Mouse (Mus musculus) thymus, postnatal 25 days (tissue): Measurements from ENCODE around the gene Bap1.

ENCODE experiments used
- DNase-seq: peaks from one replicate; pipeline ENCODE4 v3.0.0; 2022

The Bap1 gene

DNA sequence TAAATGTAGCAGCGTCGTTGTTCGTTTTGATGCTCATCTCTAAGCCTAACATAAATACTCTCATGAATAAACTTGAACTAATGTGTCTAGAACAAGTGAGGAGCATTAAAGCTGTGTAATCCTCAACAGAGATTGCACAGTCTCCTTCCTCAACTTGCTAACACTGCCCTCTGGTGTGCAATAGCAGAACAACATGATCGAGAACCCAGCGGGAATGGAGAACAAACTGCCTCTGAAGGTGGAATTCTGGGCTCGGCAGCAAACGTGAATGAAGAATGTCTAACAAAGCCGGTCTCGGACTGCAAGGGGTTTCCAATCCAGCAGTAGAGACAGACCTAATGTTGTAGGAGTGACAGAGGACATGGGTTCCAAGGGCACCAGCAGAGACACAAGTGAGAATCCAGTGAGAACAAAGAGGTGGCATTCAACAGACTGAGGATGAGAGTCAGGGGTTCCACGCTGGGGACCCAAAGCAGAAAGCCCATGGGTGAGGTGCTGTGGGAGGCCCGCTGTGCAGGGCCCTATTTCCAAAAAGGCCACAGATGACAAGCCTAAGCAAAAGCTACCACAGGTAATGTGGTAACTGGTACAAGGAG is 17.2 kb upstream of the Bap1 start:
- DNase-seq, result peak; percentile 73

DNA sequence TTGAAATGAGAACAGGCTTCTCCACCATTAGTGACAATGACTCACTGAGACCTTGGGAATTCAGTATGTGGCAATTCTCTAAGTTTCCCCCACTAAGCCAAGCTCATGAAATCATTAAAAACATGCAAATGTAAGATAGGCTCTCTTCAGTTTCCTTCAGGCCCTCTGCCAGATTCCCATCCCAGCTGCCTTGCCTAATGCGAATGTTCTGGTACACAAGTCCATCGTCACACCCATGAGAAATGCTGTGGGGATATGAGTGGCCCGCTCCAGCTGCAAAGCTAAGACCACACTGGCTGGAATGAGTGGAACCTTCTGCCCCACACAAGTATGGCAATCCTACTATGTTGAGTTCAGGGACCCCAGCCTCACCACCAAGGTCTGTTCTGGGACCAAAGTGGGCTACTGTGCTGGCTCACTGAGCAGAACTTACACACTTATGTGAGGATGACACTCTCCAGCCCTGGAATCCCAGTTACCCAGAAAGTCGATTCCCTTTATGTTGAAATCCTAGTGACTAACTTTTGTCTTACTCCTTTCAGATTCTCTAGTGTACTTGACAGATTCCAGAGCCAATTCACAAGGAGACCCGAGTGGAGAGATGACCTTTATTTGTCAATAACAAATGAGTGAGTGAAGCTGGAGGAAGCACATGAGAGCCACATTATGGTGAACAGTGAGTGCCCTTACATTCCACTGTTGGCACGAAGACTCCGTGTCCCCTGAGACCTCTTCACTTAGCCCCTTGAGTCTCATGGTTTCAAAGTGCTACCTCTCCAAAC is 14.0 kb upstream of the Bap1 start:
- DNase-seq, result no peak

DNA sequence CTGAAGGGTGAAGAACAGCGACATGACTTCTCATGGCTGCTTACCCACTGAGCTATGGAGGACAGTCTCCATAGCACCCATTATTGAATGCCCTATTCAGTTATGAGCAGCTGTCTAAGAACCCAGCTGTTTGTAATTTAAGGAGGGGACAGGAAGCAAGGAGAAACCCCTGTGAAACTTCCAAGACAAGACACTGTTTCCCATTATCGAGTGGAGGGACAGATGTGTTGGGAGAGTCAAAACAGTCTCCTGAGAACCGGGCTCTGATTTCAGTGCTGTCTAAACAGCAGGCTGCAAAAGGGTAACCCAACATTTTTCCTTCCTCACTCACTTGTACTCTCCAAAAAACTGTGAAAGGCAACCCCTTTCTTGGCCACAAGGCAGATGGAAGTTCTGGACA is 10.7 kb upstream of the Bap1 start:
- DNase-seq, result no peak

DNA sequence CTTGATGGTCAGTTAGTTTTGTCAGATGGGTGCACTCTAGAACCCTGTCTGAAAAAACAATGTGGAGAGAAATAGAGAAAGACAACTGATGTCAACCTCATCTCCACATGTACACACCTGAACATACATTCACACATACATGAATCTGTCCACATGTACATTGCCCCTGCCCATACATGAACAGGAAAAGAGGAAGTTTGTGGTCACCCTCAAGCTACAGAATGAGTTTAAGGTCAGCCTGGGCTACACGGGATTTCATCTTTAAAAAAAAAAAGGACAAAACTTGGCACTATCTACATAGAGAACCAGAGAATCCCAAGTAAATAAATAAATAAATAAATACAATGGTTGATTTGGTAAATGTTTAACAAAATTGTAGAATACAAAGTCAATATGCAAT is 6.5 kb upstream of the Bap1 start:
- no peak for DNase-seq

DNA sequence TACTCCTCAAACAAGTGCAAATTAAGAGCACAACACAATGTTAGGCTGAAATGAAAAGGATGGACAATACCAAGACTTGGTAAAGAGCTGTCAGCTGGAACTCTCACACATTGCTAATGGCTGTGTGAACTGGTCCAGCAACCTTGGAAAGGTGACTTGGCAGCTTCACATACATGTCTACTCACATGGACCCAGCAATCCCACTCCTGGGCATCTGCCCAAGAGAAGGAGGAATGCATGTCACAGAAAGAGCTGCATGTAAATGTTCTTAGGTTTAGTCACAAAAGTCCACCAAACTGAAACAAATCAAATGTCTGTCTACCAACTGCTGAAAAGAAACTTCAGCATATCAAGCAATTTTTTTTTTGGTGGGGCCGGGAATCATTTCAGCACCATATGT is 5.3 kb upstream of the Bap1 start:
- no peak for DNase-seq

DNA sequence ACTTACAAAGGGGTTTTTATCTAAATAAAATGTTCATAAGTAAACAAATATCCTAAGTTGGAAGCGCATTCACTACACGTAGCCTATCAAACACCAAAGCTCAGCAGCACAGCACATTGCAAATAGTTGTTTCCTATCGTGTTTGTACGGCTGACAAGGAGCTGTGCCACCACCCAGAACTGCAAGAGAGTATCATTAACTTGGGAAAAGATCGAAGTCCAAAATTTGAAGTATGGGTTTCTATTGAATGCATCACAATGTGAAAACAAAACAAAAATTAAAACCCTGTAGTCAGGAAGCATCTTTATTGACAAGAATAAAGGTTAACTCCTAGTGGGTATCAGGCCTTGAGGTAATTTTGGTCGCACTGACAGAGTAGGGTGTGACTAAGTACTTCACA is 2.9 kb upstream of the Bap1 start:
- no peak for DNase-seq

DNA sequence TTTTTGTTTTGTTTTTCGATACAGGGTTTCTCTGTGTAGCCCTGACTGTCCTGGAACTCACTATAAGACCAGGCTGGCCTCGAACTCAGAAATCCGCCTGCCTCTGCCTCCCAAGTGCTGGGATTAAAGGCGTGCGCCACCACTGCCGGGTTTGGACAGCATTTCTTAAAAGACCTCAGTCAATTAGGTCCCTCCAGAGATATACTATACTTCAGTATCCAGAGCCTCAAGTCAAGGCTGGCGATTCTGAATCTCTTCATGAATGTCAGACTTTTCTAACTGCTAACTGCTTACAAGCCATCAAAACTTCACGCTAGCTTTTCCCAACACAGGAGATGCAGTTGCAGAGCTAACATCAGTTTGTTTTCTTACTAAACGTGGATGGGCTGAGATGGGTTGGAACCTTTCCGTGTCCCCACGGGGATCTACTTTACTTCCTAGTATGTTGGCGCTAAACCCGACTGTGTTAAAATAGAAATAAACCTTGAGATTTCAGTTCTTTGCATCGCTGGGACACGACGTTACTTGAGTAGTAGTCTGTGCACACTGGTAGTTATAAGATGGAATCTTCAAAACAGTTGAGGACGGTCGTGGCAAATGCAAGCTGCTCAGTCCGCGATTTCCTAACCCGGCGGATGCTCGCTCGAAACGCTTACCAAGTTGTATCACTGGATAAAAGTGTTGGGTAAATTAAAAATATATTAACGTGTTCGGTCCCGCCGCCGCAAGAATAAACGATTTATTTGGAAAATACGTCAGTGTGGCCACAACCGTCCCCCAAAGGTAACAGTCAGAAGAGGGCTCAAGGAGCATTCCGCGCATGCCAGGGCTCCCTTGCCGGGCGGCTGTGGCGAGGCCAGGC is 797 bp upstream of the Bap1 start:
- DNase-seq, result no peak

DNA sequence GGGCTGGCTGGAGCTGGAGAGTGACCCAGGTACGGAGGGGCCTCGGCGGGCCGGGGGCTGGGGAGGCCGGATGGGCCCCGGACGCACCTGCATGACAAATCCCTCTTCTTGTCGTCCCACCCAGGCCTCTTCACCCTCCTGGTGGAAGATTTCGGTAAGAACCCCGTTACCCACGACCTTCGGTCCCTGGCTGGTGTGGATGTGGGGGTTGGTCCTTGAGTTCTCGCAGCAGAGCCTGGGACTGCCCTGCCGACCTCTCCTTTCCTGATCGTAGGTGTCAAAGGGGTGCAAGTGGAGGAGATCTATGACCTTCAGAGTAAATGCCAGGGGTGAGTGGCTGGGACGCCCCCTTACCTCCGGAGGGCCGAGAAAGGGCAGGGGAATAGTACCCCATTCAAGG is 376 bp downstream of the Bap1 start:
- DNase-seq, result no peak

DNA sequence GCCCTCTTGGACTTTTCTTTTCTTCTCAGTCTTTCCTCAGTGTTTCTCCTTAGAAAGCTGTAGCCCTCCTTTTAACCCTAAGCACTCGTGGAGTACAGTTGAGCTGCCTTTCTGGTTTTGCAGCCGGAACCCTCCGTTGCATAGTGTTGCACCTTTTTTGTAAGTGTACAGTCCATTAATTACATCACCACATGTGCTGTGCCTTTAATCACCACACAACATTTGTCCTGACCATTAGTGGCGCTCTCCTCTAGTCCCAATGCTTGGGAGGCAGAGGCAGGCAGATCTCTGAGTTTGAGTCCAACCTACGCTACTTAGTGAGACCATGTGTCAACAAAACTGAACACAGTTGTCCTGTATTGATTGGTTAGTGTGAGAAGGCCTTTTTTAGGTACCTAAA is 841 bp downstream of the Bap1 start:
- DNase-seq, result no peak

DNA sequence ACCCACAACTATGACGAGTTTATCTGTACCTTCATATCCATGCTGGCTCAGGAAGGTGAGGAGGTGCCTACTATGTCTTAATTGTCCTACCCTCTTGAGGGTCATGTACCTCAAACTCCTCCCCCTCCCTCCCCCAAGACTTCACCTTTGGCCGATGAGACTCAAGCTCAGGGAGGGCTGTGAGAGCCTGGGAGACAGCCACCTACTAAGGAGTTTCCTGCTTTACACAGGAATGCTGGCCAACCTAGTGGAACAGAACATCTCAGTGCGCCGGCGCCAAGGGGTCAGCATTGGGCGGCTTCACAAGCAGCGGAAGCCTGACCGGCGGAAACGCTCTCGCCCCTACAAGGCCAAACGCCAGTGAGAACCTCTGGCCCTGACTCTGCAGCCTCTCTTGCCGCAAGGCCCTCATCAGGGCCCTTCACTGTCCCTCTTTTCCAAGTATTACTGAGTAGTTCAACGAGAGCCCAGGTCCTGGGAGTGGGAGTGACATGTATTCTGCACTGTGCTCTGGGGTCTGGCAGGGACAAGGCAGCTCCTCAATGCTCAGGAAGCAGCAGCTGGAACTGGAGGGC is 7.3 kb downstream of the Bap1 start:
- DNase-seq, result no peak

DNA sequence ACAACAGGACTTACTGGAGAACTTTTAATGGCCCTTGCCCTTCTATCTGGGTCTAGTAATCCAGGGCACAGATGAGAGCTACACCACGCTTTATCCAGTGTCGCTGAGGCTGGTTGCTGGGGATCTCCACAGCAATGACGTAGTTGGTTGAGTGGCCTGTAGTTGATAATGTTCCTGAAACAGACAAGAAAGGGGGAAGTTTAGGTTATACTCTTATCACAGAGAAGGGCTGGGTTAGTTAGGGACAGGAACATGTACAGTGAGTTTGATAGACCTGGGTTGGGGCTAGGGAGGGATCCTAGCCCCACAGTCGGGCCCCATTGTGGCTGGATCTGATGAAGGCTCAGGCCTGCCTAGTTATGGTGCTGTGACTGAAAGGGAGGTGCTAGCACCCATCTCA is 9.1 kb downstream of the Bap1 start:
- DNase-seq, result no peak

DNA sequence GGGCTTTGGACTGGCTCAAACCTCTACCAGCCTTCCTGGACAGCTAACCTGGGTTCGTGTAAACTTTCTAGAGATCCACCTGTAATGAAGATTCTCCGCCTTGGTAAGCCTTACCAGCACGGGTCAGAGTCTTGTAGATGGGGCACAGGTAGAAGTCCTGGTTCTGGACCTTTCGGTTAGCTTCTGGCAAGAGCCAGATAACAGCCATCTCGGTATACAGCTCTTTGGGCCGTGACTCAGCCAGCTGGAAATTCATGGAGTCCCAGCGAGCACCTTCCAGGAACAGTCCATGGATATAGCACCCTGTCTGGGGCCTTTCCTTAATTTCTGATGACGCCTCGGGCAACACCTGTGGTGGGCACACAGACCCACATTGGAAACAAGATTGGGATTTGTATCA is 9.7 kb downstream of the Bap1 start:
- DNase-seq, result no peak

DNA sequence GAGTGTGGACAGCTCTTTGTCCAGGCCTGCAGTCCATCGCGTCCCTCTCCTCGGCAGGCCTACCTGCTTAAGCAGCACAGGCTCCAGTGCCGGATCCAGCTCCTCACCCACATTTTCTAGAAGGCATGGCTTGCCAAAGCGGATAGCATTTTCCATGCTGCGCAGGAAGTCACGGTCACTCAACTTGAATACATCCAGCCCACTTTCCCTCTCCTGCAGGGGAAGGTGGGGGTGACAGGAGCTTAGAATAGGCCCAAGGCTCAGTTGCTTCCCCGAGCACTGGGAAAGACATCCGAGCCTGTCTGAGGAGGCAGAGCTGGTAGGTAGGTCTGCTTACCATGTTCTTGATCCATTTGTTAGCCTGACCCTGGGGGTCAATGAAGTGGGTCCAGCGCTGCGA is 16.4 kb downstream of the Bap1 start:
- no peak for DNase-seq

DNA sequence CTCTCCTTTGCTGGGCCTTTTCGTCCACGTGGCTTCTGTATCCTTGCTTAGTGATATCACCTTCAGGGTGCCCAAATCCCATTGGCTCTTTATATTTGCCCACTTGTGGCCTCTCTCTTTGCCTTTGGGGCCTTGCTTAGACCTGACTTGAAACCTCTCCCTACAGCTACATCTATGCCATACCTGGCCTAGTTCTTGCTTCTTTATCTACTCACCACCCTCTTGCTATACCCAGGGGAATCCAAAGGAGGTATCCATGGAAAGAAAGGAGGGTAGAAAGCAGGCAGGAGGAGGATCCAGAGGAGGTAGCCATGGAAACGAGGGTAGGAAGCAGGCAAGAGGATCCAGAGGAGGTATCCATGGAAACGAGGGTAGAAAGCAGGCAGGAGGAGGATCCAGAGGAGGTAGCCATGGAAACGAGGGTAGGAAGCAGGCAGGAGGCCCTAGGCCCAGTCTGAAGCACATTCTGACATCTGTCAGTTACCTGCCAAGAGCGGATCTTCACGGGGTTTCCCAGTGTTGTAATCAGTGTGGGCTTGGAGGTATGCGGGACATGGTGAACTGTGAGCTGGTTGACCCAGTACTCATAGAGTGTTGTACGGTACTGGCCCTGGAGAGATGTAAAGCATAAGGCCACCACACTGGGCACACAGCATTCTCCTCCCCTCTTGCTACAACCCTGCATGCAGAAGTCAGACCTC is 17.2 kb downstream of the Bap1 start:
- DNase-seq, result no peak

DNA sequence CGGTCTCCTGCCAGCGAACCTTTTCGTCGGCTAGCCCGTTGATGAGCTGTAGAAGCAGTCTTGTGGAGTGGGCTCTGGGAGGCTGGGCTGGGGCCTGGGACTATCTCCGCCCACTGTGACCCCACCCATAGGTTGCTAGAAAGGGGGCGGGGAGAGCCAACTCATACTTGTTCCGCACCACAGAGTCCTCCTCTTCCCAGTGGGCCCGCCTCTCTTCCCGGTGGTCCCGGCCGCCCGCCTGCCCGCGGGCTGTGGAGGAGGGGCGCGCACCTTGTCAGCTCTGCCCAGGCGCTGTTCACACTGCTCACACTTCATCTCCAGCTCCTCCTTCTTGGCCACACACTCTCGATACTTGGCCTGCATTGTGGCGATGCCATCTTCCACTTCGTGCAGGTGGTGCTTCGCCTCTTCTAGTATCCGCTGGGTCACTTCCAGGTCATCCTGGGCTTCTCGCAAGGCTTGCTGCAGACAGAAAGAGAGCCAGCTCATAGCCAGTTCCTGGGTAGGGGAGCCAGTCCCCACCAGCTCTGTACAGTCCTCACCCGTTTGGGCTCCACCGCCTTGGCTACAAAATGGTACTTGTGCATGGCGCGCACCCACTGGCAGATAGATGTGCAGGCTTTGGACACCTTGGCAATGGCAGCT is 18.3 kb downstream of the Bap1 start:
- peak; percentile 13 for DNase-seq

DNA sequence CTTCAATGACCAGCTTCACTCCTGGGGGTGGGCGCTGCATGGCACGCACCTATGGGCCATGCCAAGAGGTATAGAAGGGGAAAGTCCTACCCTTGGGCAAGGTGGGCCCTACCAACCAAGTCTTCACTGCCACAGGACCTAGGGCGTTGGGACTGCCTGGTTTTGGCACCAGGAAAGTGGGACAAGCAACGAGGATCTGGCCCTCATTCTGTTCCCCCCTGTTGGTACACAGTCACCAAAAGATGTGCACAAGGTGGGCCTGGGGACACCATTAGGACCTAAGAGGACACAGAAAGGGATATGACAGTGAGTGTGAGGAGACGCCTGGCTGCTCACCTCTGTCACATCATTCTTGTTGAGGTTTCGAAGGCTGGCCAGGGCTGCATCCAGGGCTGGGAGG is 19.9 kb downstream of the Bap1 start:
- no peak for DNase-seq

DNA sequence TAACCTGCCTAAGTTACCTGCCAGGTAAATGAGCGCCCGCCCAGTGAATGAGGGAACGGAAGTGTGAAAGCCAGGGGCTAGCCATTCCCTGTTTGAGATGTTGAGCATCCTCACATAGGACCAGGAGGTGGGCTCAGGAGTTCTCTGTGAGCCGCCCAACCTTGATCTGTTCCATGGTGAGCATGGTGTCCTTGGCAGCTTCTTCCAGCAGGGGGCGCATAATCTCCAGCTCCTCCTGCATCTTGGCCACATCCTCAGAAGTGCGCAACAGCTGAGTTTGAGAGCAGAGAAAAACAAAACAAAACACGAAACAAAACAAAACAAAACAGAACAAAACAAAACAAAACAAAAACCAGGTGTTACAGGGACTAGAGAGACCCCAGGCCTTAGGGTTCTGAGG is 20.9 kb downstream of the Bap1 start:
- DNase-seq, result peak; percentile 78

DNA sequence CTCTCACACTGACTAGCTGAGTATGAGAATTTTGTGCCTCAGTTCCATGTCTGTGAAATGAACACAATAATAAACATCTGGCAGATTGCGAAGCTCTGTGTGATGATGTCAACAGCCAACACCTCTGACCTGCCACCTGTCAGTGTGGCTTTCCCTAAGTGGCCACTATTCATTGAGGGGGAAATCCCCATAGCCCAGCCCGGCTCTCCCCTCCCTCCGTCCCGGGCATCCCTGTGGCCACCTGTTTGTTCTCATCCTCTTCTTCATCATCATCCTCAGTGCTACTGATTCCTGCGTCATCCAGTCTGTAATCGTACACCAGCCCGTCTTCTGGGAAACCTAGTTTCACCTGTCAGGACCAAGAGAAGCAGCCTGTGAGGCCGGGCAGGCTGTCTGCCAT is 34.5 kb downstream of the Bap1 start:
- DNase-seq, result no peak
